Mouse (Mus musculus) C2C12 (cell line): ENCODE results near the gene Mta2.

Source experiments
- CEBPB ChIP-seq: IDR thresholded peaks from one replicate; pipeline ENCODE4 v1.6.1; 2011; ENCODE audit warnings: low read depth, mild to moderate bottlenecking, control low read depth, moderate library complexity
- CTCF ChIP-seq: IDR thresholded peaks from one replicate; pipeline ENCODE4 v1.5.1; 2011; ENCODE audit not compliant: control insufficient read depth, insufficient read depth, insufficient read length
- MAX ChIP-seq: IDR thresholded peaks from one replicate; pipeline ENCODE4 v1.6.1; 2011; ENCODE audit warnings: mild to moderate bottlenecking, control low read depth
- MYOD1 ChIP-seq: IDR thresholded peaks from one replicate; pipeline ENCODE4 v1.6.1; 2011; ENCODE audit warnings: low read depth; ENCODE audit not compliant: control insufficient read depth, insufficient read length
- MYOG ChIP-seq: IDR thresholded peaks from one replicate; pipeline ENCODE4 v1.6.1; 2011; ENCODE audit not compliant: control insufficient read depth, insufficient read length; ENCODE audit errors: extremely low read depth

GRCm38 (mm10) chr19:8999223-8999622, 57.5 kb downstream of the Mta2 start:
- TF ChIP-seq MYOG (no peak), MAX (no peak), MYOD1 (no peak), CTCF (no peak), CEBPB (no peak)
